Mouse (Mus musculus) layer of hippocampus, adult 8-10 months (tissue): ENCODE measurements at regions not wholly inside any gene's neighbourhood (a gene's known extent, or its start where the extent isn't known, plus 50 kb on each side); places are given as distances from the start of the nearest gene placed in this dataset.
A peak's percentile ranks its signal among the peaks of the same experiment; 100 is the strongest.

Source experiments
- DNase-seq, 2 experiments: peaks; one replicate each; pipeline ENCODE4 v3.0.0; 2022; ENCODE audit warnings: low spot score in 2 of 2

GRCm38 (mm10) chr10:119395048-119395447 lies 58.6 kb upstream of the Grip1 start:
- no peak for DNase-seq

- DNase-seq, result no peak
Measured at GRCm38 (mm10) chr10:119387924-119388323, 65.7 kb upstream of the Grip1 start.

GRCm38 (mm10) chr10:119382257-119382656 lies 71.4 kb upstream of the Grip1 start:
- no peak for DNase-seq

GRCm38 (mm10) chr10:119368566-119368965 lies 85.1 kb upstream of the Grip1 start:
- no peak for DNase-seq

GRCm38 (mm10) chr10:119363616-119364015 lies 90.0 kb upstream of the Grip1 start:
- DNase-seq, result peak in 1 of 2 experiments; percentile 26

GRCm38 (mm10) chr10:119358730-119359292 lies 94.8 kb upstream of the Grip1 start:
- DNase-seq, result peak in 1 of 2 experiments; percentile 10

GRCm38 (mm10) chr10:119342317-119343114 lies 102.7 kb upstream of the Cand1 start:
- no peak for DNase-seq

GRCm38 (mm10) chr10:119340323-119340722 lies 100.5 kb upstream of the Cand1 start:
- DNase-seq, result no peak

GRCm38 (mm10) chr10:119326912-119327311 lies 87.1 kb upstream of the Cand1 start:
- no peak for DNase-seq

- no peak for DNase-seq
Measured at GRCm38 (mm10) chr10:119319953-119320352, 80.1 kb upstream of the Cand1 start.

- DNase-seq, result peak; percentile 7 to 31
Measured at GRCm38 (mm10) chr10:119318416-119318815, 78.6 kb upstream of the Cand1 start.

- no peak for DNase-seq
Measured at GRCm38 (mm10) chr10:119311578-119311977, 71.7 kb upstream of the Cand1 start.

GRCm38 (mm10) chr10:119295740-119296139 lies 55.9 kb upstream of the Cand1 start:
- no peak for DNase-seq

GRCm38 (mm10) chr10:119294454-119295149 lies 54.7 kb upstream of the Cand1 start:
- DNase-seq, result peak in 1 of 2 experiments; percentile 37

GRCm38 (mm10) chr10:119293372-119293771 lies 53.5 kb upstream of the Cand1 start:
- no peak for DNase-seq
